Mouse (Mus musculus) liver, adult 10 weeks (tissue): ENCODE measurements around the gene Zfp712. TPM values are rescaled to one million over a fixed set of nuclear protein-coding genes. Genes with fewer than 3 reads are reported as not detected.

Experiments
- polyA plus RNA-seq: library from polyadenylated mRNA; stranded (reverse); fragments of 350-450 nt; fragmentation: Illumina TruSeq; extraction: RNeasy Lipid Tissue Mini Kit (QIAGEN cat#74804); gene quantifications from one replicate; pipeline ENCODE4 v1.2.3, GENCODE M21; 2014; ENCODE audit warnings: low read depth, low replicate concordance

Gene Zfp712
- polyA plus RNA-seq, result 2.0 TPM

GRCm38 (mm10) chr13:67060786-67061358, at the start of gene Zfp712:
TSS of gene Zfp712 (minus strand) at chr13:67061170.

DNA sequence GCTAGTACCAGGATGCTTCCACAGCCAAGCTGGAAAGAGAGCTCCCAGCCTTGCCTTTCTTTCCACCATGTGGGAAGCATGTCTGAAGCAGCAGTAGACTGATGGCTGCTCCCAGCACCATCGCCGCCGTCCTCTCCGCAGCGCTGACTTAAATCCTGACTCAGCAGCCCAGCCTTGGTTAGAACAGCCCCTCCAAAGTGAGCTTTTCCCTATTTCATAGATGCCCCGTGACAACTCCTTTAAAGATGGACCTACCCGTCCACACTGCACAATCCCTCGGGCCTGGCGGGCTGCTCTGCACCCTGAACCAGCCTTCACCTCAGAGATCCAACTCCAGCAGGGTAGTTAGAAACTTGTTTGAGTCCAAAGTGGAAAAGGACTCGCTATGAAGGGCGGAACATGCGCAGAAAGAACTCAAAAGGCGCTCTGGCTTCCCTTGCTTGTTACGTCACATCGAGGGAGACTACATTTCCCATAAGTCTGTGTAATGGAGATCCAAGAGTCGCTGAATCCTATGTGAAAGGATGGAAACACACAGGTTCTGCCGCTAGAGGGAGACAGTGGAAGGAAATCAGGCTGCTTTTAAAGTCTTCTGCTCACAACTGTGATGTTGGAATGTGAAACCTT, 47.3 kb upstream of the Zfp712 start, which contains the start of gene Gm28557:
TSS of gene Gm28557 (minus strand) at position 411 of the 627 bp plus-strand sequence.

DNA sequence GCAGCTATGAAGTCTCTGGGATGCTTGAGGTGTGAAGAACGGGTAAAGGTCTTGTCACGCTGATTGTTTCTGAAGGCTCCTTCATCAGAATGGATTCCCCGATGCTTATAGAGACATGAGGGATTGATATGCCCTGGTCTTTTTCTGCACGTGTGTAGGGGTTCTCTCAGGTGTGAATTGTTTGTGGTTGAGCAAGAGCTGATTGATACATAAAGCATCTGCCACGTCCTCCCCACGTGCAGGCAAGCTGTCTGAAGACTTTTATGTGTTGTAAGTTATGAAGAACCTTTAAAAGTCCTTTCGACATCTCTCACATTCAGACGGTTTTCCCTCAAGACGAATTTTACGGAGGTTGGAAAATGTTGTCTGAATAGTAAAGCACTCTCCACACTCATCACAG, 36.9 kb upstream of the Zfp712 start, which contains the start of gene Zfp708:
TSS of gene Zfp708 (minus strand) at position 101 of the 400 bp plus-strand sequence.

Other genes starting within 250 kb of the Zfp712 start
- 2.6 TPM for gene Gm10767, start 156.3 kb downstream of the Zfp712 start, polyA plus RNA-seq
- gene Zfp708, start 36.8 kb upstream of the Zfp712 start, polyA plus RNA-seq, result 10.3 TPM
- 10.6 TPM for gene Gm28557, start 47.4 kb upstream of the Zfp712 start, polyA plus RNA-seq
- gene Rslcan18, start 55.1 kb upstream of the Zfp712 start, polyA plus RNA-seq, result 3.7 TPM
- 8.6 TPM for gene Zfp759, start 60.5 kb upstream of the Zfp712 start, polyA plus RNA-seq
- gene Rsl1, start 112.0 kb upstream of the Zfp712 start, polyA plus RNA-seq, result 7.2 TPM
- 4.1 TPM for gene Zfp455, start 133.3 kb upstream of the Zfp712 start, polyA plus RNA-seq
- 2.8 TPM for gene Zfp458, start 217.3 kb upstream of the Zfp712 start, polyA plus RNA-seq
- 0.69 TPM for gene Zfp457, start 245.3 kb upstream of the Zfp712 start, polyA plus RNA-seq